Mouse (Mus musculus): ENCODE results near the gene Bmpr1b. TPM values are rescaled to one million over a fixed set of nuclear protein-coding genes. Genes with fewer than 3 reads are reported as not detected.

Gene Bmpr1b
- polyA plus RNA-seq, 2 experiments, result 8.8 to 11.7 TPM

GRCm38 (mm10) chr3:142168251-142168862, 868 bp downstream of the Bmpr1b start:
- Histone ChIP-seq H3K9me3 (ENCODE audit: control insufficient read depth, low read length) (no peaks in the 10 kb centered on the region), H3K4me1 (ENCODE audit: control insufficient read depth, insufficient read depth, low read length) (peaks cover 3% of the 10 kb centered on the region), H3K27me3 (ENCODE audit: control insufficient read depth, insufficient read depth, low read length) (peaks cover 16% of the 10 kb centered on the region), H3K27ac (replicated peaks; ENCODE audit: low read depth, low read length) (peak overlapping the region; percentile 87), H3K9ac (ENCODE audit: low read depth, low read length, severe bottlenecking) (peak overlapping the region; percentile 84), H3K36me3 (ENCODE audit: control insufficient read depth, insufficient read depth, low read length) (no peaks in the 10 kb centered on the region), H3K4me3 (replicated peaks; ENCODE audit: low read length) (peak overlapping the region; percentile 75), H3K4me2 (replicated peaks; ENCODE audit: low read depth, low read length, severe bottlenecking) (peak overlapping the region; percentile 80)
- ATAC-seq (ENCODE audit: low FRiP score, low read depth) (peak; percentile 14; the same call in 1 of the 2 replicates), DNase-seq (ENCODE audit: low spot score) (no peak)
- 7% methylated on average over 9 of the region's 9 CpGs for WGBS
- peak; percentile 31; the same call in 1 of the 2 replicates for TF ChIP-seq POLR2A (IDR thresholded peaks at IDR 0.05; ENCODE audit: borderline replicate concordance, extremely low read depth, insufficient read depth, insufficient read length)

- ATAC-seq (ENCODE audit: low FRiP score, low read depth), result no peak
- 66% methylated on average over 9 of the region's 9 CpGs for WGBS
- Histone ChIP-seq H3K4me3 (replicated peaks; ENCODE audit: low read length) (no peak overlapping the region), H3K9ac (ENCODE audit: low read depth, low read length, severe bottlenecking) (no peak overlapping the region), H3K27ac (replicated peaks; ENCODE audit: low read depth, low read length) (no peak overlapping the region), H3K36me3 (ENCODE audit: control insufficient read depth, insufficient read depth, low read length) (no peaks in the 10 kb centered on the region), H3K9me3 (ENCODE audit: control insufficient read depth, low read length) (no peaks in the 10 kb centered on the region), H3K4me1 (ENCODE audit: control insufficient read depth, insufficient read depth, low read length) (peaks cover 3% of the 10 kb centered on the region; the same call in 1 of the 2 replicates), H3K4me2 (replicated peaks; ENCODE audit: low read depth, low read length, severe bottlenecking) (no peak overlapping the region), H3K27me3 (ENCODE audit: control insufficient read depth, insufficient read depth, low read length) (0 out of 2 replicates have a peak, but pooled peaks cover 3% of the 10 kb centered on the region)
- TF ChIP-seq POLR2A (IDR thresholded peaks at IDR 0.05; ENCODE audit: borderline replicate concordance, extremely low read depth, insufficient read depth, insufficient read length), result no peak
- no peak for DNase-seq (ENCODE audit: low spot score)
Measured at GRCm38 (mm10) chr3:142164981-142165380, 4.2 kb downstream of the Bmpr1b start.

GRCm38 (mm10) chr3:142163896-142164295, 5.3 kb downstream of the Bmpr1b start:
- Histone ChIP-seq H3K4me2 (replicated peaks; ENCODE audit: low read depth, low read length, severe bottlenecking) (no peak overlapping the region), H3K9ac (ENCODE audit: low read depth, low read length, severe bottlenecking) (no peak overlapping the region), H3K4me3 (replicated peaks; ENCODE audit: low read length) (no peak overlapping the region), H3K36me3 (ENCODE audit: control insufficient read depth, insufficient read depth, low read length) (no peaks in the 10 kb centered on the region), H3K27me3 (ENCODE audit: control insufficient read depth, insufficient read depth, low read length) (0 out of 2 replicates have a peak, but pooled peaks cover 2% of the 10 kb centered on the region), H3K4me1 (ENCODE audit: control insufficient read depth, insufficient read depth, low read length) (peaks cover 3% of the 10 kb centered on the region; the same call in 1 of the 2 replicates), H3K9me3 (ENCODE audit: control insufficient read depth, low read length) (no peaks in the 10 kb centered on the region), H3K27ac (replicated peaks; ENCODE audit: low read depth, low read length) (no peak overlapping the region)
- no peak for TF ChIP-seq POLR2A (IDR thresholded peaks at IDR 0.05; ENCODE audit: borderline replicate concordance, extremely low read depth, insufficient read depth, insufficient read length)
- no peak for DNase-seq (ENCODE audit: low spot score)
- 76% methylated on average over 2 of the region's 2 CpGs for WGBS
- no peak for ATAC-seq (ENCODE audit: low FRiP score, low read depth)

- TF ChIP-seq POLR2A (IDR thresholded peaks at IDR 0.05; ENCODE audit: borderline replicate concordance, extremely low read depth, insufficient read depth, insufficient read length), result no peak
- no peak overlapping the region for H3K4me2 ChIP-seq (replicated peaks; ENCODE audit: low read depth, low read length, severe bottlenecking)
- no peak overlapping the region for H3K27ac ChIP-seq (replicated peaks; ENCODE audit: low read depth, low read length)
- no peak for ATAC-seq (ENCODE audit: low FRiP score, low read depth)
- no peaks in the 10 kb centered on the region for H3K9me3 ChIP-seq (ENCODE audit: control insufficient read depth, low read length)
- H3K27me3 ChIP-seq (ENCODE audit: control insufficient read depth, insufficient read depth, low read length), result no peaks in the 10 kb centered on the region
- H3K36me3 ChIP-seq (ENCODE audit: control insufficient read depth, insufficient read depth, low read length), result no peaks in the 10 kb centered on the region
- peaks cover 6% of the 10 kb centered on the region; the same call in 1 of the 2 replicates for H3K4me1 ChIP-seq (ENCODE audit: control insufficient read depth, insufficient read depth, low read length)
- H3K9ac ChIP-seq (ENCODE audit: low read depth, low read length, severe bottlenecking), result no peak overlapping the region
- no peak for DNase-seq (ENCODE audit: low spot score)
- WGBS, result 79% methylated on average over 3 of the region's 3 CpGs
- H3K4me3 ChIP-seq (replicated peaks; ENCODE audit: low read length), result no peak overlapping the region
Measured at GRCm38 (mm10) chr3:142161405-142161804, 7.8 kb downstream of the Bmpr1b start.

- no peak for TF ChIP-seq POLR2A (IDR thresholded peaks at IDR 0.05; ENCODE audit: borderline replicate concordance, extremely low read depth, insufficient read depth, insufficient read length)
- ATAC-seq (ENCODE audit: low FRiP score, low read depth), result no peak
- WGBS, result 60% methylated on average over 5 of the region's 5 CpGs
- H3K4me1 ChIP-seq (ENCODE audit: control insufficient read depth, insufficient read depth, low read length), result no peaks in the 10 kb centered on the region
- H3K4me3 ChIP-seq (replicated peaks; ENCODE audit: low read length), result no peak overlapping the region
- H3K27ac ChIP-seq (replicated peaks; ENCODE audit: low read depth, low read length), result no peak overlapping the region
- no peak for DNase-seq (ENCODE audit: low spot score)
- no peak overlapping the region for H3K9ac ChIP-seq (ENCODE audit: low read depth, low read length, severe bottlenecking)
- no peak overlapping the region for H3K4me2 ChIP-seq (replicated peaks; ENCODE audit: low read depth, low read length, severe bottlenecking)
- no peaks in the 10 kb centered on the region for H3K36me3 ChIP-seq (ENCODE audit: control insufficient read depth, insufficient read depth, low read length)
- H3K9me3 ChIP-seq (ENCODE audit: control insufficient read depth, low read length), result no peaks in the 10 kb centered on the region
- H3K27me3 ChIP-seq (ENCODE audit: control insufficient read depth, insufficient read depth, low read length), result no peaks in the 10 kb centered on the region
Measured at GRCm38 (mm10) chr3:142151980-142152379, 17.2 kb downstream of the Bmpr1b start.

Data from limb, embryonic 14.5 days (tissue).